Mouse (Mus musculus) kidney, postnatal 10 days (tissue): Measurements from ENCODE around the gene Tmem47.
A peak's percentile ranks its signal among the peaks of the same experiment; 100 is the strongest.

ENCODE experiments used
- DNase-seq: peaks from one replicate; pipeline ENCODE4 v3.0.0; 2021; ENCODE audit warnings: mixed read lengths

Gene Tmem47

DNA sequence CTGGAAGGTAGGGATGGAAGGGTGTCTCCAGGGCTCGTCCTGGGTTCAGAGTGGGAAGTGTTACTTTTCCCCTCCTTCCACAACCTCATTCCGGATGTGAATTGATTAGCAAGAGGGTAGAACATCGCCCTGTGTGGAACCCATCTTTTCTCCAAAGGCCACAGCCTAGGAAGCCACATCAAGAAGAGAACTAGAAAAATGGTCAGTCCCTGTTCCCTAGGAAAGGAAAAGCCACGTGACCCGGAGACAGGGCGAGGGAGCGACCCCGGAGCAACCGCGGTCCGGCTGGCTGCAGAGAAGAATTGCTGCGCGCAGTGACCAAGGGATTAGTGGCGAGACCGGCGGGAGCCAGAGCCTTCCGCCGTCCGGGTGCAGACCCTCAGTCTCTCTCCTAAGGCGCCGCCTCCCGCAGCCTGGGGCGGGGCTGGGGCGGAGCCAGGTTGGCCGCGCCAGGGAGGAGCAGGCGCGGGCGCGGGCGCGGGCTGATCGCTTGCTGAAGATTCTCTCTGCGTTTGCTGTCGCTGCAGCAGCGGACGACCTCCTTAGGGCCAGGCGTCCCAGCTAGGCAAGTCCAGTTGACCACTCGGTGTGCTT, at the start of gene Tmem47:
Gene Tmem47 (plus strand): TSS at position 489 of the 594 bp plus-strand sequence.
- peak; percentile 83 for DNase-seq

DNA sequence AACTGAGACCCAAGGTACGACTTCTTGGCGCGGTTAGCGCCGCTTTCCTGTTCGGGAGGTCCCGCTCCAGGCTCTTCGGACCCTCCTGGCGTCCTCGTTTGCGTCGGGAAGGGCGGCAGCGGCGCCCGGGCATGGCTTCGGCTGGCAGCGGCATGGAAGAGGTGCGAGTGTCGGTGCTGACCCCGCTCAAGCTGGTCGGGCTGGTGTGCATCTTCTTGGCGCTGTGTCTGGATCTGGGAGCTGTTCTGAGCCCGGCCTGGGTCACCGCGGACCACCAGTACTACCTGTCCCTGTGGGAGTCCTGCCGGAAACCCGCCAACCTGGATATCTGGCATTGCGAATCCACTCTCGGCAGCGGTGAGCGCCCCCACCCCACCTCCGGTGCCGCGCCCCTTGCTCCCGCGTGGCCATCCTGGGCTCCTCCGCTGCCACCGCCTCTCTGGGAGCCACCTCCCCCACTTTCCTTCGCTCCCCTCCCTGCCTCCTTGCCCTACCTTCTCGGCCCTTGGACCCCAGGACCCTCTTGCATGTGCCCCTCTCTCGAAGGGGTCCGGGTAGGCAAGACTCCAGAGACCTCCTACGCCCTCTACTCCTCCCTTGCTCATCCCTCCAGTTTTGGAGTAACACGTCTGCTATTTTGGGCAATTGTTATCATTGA, 435 bp downstream of the Tmem47 start:
- peak; percentile 30 for DNase-seq

DNA sequence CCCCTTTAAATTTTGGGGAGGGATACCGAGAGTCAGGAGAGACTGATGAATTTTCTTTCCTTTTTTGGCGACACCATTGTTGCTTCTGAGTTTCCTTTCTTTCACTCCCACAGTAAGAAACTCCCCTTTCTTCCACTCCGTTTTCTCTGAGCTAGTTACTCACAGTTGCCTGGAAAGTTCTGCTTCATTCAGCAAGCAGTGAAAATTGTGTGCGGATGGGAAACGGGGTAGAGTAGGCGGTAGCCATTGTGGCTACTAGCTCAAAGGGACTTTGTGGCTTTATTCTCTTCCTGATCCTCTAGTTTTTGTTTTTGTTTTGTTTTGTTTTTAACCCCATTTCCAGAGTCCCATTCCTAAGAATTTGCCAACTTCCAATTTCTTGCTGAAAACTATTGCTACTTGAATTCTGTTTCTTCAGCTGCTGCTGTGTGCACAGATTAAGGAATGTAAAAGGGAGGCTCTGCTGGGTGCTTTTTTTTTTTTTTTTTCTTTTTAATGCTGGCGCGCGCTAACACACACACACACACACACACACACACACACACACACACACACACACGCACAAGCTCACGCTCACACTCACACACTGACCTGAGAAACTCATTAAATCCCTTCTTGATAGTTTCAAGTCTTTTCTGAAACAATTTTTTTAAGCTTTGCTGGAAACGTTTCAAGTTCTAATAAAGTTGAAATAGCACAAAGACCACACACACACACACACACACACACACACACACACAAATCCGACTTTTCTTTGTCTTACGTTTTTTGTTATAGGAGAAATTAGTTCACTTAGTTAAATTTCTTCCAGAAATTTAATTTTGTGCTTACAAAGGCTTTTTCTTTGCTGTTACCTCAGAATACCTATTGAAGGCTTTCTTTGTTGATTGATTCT, 1.5 kb downstream of the Tmem47 start:
- DNase-seq = peak; percentile 10

DNA sequence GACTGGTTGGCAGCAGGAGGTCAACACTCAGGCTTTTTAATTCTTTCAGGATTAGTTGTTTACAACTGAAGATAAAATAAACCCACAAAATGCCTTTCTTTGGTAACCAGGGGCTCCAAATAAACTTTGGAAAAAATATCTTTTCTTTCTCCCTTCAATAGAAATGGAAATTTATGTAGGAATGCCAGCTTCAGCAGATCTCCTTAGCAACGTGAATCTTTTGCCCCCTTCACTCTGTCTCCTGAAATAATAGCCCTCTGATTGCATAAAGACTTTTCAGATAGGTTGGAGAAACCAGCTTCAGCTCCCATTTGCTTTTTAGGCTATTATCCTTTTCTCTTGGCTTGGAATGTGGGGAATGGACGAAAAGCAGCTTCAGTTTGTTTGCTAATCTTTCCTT, 2.2 kb downstream of the Tmem47 start:
- DNase-seq = no peak

DNA sequence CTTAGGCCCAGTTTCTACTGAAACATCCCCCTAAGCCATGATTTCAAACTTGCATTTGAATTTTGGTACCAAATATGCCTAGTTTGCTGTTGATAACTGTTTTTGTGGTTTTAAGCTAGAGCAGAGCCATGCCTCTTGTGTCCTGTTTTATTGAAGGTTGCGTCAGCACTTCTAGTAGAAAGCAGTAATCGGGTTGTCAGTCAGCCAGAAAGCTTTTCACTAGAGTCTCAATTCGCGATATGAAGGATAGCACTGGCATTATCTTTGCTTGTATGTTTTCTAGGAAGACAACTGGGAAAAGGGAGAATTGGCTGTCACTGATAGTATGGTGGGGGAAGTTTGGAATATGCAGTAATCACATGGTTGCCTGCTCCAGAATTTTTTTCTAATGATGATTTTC, 3.3 kb downstream of the Tmem47 start:
- DNase-seq = no peak

DNA sequence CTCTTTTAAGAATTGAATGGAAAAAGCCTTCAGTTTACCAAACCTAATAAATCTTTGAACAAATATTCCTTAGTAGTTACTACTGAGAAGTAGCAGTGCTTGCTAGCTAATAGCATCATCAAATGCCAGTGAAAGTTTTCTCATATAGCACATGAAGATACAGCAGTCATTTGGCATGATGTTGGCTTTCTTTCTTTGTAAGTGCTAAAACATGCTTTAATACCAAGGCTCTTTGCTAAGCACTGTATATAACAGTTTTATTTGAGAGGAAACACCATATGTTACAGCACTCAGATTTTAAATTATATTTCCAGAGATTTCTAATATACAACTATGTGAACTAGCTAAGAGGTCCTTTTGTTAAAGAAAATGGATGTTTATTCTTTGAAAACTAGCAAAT, 8.0 kb downstream of the Tmem47 start:
- DNase-seq = no peak

DNA sequence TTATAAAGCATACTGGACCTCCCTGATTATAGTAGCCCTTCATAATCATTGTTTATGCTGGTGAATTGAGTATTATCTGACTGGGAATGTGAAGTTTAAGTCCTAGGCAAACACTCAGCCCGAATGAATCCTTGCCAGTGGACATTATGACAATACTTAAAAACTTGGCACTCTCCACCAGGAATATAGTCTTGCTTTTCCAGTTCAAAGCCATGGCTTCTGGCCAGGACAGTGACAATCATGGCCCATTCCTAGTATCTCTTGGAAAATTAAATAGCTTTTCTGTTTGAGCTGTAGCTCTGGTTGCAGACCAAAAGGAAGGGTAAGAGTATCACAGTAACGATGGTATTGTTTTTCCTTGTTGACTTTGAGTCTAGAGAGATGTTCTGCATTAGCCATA, 10.5 kb downstream of the Tmem47 start:
- DNase-seq = peak; percentile 42

DNA sequence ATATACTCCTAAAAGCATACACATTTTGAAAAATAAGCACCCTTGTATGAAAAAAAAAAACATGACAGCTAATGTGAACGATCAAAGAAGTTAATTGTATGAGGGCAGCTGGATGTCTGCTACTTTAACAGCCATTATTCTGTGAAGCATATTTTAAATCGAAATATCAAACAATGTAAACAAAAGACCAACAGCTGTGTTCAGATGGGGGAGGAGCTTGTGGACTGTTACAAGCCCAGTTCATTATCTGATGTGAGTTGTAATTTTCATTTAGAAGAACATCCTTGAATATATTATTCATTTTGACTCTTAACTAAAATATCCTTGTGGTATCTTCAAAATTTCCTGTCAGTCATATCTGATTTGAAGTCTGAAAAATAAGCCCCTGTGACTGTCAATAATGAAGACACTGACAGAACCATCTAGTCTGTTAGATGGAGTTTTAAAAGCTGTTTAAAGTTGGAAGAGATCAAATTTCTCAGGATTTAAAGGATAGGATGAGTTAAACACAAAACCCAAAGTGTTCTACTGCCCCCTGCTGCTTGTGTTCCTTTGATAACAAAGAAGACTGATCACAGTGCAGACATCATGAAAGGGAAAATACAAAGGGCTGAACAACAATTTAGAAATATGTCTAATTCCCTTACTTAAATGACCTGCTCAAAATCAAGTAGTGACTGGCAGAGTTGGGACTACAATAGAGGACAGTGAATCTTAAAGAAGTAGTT, 14.7 kb downstream of the Tmem47 start:
- DNase-seq = peak; percentile 71

DNA sequence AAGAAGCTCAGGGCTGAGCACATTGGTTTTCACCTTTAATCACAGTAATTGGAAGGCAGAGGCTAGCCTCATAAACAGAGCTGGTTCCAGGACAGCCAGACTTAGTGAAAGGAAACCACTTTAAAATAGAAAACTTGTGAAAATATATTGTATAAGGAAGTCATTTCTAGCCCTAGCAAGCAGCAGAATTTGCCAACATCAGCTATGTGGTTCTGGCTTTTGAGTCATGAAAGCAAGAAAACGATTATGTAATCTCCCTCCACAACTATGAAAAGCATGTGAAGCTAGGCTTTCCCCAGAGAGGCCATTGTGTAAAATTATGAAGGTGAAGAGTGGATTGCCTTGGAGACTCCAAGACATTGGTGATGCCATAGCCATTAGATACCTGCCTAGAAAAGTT, 76.9 kb downstream of the Tmem47 start:
- DNase-seq = no peak
